Mouse (Mus musculus) embryonic facial prominence, embryonic 12.5 days (tissue): ENCODE data around the gene Hltf. TPM values are rescaled to one million over a fixed set of nuclear protein-coding genes. Genes with fewer than 3 reads are reported as not detected.

Experiments
- ATAC-seq: fragments of 200-750 bp; cut with Nextera tagmentation; 2 replicates; pipeline ENCODE4 v1.8.0; 2017; ENCODE audit not compliant: insufficient number of reproducible peaks, insufficient read depth, low FRiP score, low TSS enrichment
- H3K27ac ChIP-seq: fragments of 300-500 bp; sonication (generic); 2 replicates; pipeline ENCODE4 v1.5.1; 2016; ENCODE audit warnings: mild to moderate bottlenecking
- H3K27me3 ChIP-seq: fragments of 300-500 bp; sonication (generic); 2 replicates; pipeline ENCODE4 v1.6.1; 2016; ENCODE audit warnings: mild to moderate bottlenecking, moderate library complexity
- H3K36me3 ChIP-seq: fragments of 300-500 bp; sonication (generic); 2 replicates; pipeline ENCODE4 v1.6.1; 2016; ENCODE audit warnings: mild to moderate bottlenecking
- H3K4me1 ChIP-seq: fragments of 300-500 bp; sonication (generic); 2 replicates; pipeline ENCODE4 v1.6.1; 2016
- H3K4me2 ChIP-seq: fragments of 300-500 bp; sonication (generic); replicated peaks from 2 replicates; pipeline ENCODE4 v1.6.1; 2016; ENCODE audit warnings: mild to moderate bottlenecking, moderate library complexity
- H3K4me3 ChIP-seq: fragments of 300-500 bp; sonication (generic); 2 replicates; pipeline ENCODE4 v1.5.1; 2016; ENCODE audit warnings: mild to moderate bottlenecking
- H3K9ac ChIP-seq: fragments of 300-500 bp; sonication (generic); 2 replicates; pipeline ENCODE4 v1.6.1; 2016; ENCODE audit warnings: mild to moderate bottlenecking, moderate library complexity
- H3K9me3 ChIP-seq: fragments of 300-500 bp; sonication (generic); 2 replicates; pipeline ENCODE4 v1.6.1; 2016; ENCODE audit warnings: mild to moderate bottlenecking, moderate library complexity
- WGBS: fragments of 180-500 bp; shearing (Covaris S2); methylation state at CpG from one replicate; pipeline ENCODE4 v1.1.7; 2016; 5-methylcytosine and 5-hydroxymethylcytosine counted together
- polyA plus RNA-seq: library from polyadenylated mRNA; unstranded; fragments of >200 nt; fragmentation: Nextera tagmentation; extraction: Ambion mirVana; gene quantifications from 2 replicates; pipeline ENCODE4 v1.2.1, GENCODE M21; 2016

Gene Hltf
- polyA plus RNA-seq, 1 experiment from 2014 or later, result 15.0 TPM

DNA sequence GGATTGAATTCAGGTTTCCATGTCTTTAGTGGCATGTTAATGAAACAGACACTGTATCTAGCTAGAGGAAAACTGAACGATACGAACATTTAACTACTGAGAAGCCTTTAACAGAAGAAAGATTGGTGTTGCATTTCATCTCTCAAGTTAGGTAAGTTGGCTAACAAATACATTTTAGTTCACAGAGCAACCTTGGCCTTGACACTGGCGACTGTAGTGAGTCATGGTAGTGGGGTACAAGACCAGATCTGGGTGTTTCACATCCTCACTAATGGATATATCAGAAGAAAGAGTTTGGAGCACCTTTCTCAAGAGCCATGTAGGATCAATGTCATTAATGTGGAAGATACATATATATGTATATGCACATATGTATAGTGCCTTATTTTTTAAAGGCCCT lies 94.0 kb downstream of the Hltf start:
- Histone ChIP-seq H3K4me3 (no peak overlapping the region), H3K9me3 (no peaks in the 10 kb centered on the region), H3K9ac (no peak overlapping the region), H3K36me3 (no peaks in the 10 kb centered on the region), H3K4me1 (peaks cover 9% of the 10 kb centered on the region), H3K27me3 (no peaks in the 10 kb centered on the region), H3K4me2 (no peak overlapping the region), H3K27ac (no peak overlapping the region)
- ATAC-seq, result no peak
- 90% methylated on average over 3 of the region's 3 CpGs for WGBS

DNA sequence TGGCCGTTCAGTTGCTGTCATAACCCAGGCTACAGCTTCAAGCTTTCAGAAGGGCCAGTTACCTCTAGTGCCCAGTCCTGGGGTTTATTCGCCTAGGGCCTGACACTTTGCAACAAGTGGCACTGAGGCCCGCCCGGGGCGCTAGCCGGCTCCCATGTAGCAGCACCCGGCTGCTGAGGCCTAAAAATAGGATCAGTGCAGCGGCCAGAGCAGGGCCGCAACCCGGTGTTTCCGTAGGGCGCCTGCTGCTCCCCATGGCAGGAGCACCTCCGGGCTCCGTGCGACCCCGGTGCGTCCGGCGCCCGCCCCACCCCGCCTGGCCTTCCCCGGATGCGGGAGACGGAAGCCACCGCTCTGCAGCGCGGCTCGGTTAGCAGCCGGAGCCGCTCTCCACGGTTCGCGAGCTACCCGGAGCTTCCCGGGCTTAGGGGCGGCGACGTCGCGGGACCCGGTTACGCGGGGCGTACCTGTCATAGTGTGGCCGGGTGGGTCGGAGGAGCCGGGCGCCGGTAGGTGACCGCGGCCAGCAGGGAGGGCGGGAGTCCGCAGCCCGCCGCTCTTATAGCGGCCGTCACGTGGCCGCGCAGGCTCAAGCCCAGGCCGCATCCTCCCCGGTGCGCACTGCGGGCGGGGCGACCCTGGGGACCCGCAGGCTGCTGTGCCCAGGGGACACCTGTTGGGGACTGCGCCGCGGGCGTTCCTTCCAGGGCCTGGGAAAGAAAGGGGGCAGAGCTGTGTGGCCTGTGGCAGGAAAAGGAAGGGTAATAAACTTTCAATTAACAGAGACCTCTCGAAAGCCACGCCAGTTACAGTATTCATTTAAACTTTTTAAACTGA lies 97.1 kb downstream of the Hltf start, which contains the start of gene Gyg:
Gene Gyg (minus strand): TSS at position 787 of the 837 bp plus-strand sequence.
- ATAC-seq, result peak; percentile 86
- H3K27ac ChIP-seq, result no peak within 1 kb of the TSS
- peak within 1 kb of the TSS; percentile 89 for H3K4me2 ChIP-seq
- H3K4me1 ChIP-seq, result no peaks in the 10 kb centered on the region
- 1% methylated on average over 70 of the region's 73 CpGs for WGBS
- H3K9ac ChIP-seq, result peak within 1 kb of the TSS; percentile 79
- H3K27me3 ChIP-seq, result no peaks in the 10 kb centered on the region
- H3K9me3 ChIP-seq, result no peaks in the 10 kb centered on the region
- peak within 1 kb of the TSS; percentile 75 for H3K4me3 ChIP-seq
- no peaks in the 10 kb centered on the region for H3K36me3 ChIP-seq

DNA sequence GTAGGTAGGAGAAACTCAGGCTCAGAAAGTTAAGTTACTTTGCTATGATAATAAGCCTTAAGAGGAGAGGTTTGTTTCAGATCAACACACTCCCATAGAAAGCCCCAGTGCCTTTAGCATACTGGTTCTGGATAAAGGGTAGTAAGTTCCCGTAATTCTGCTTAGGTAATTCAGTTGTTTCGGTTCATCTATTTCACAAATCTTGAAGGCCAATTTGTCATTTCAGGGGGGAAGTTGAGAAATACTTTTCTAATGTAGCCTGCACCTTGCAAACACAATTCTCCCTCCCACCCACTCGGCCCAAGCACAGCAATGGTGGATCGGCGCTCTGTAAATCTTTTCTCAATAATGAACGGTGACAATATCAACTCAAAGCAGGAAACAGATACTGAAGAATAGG lies 97.9 kb downstream of the Hltf start:
- Histone ChIP-seq H3K4me3 (no peak overlapping the region; the same call in 1 of the 2 replicates), H3K4me2 (peak overlapping the region; percentile 89), H3K9ac (no peak overlapping the region), H3K36me3 (no peaks in the 10 kb centered on the region), H3K9me3 (0 out of 2 replicates have a peak, but pooled peaks cover 3% of the 10 kb centered on the region), H3K27me3 (no peaks in the 10 kb centered on the region), H3K27ac (no peak overlapping the region), H3K4me1 (no peaks in the 10 kb centered on the region)
- no peak for ATAC-seq
- 86% methylated on average over 6 of the region's 6 CpGs for WGBS

DNA sequence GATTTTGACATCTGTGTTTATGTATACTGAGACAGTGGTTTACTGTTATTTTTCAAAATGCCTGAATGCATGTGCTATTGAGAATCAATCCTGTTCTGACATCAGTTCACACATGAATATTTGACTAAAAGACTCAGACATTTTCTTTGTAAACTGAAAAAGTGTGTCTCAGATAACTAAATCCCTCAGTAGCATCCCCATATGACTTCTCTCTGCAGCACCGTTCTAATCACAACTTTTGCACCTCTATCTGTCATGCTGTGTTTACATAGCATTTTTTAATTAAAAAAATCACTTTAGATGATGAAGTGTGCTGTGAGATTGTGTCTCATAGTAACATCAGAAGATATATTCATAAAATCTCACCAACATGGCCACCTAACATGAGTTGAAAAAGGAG lies 109.9 kb downstream of the Hltf start:
- no peaks in the 10 kb centered on the region for H3K36me3 ChIP-seq
- H3K27me3 ChIP-seq, result no peaks in the 10 kb centered on the region
- no peak overlapping the region for H3K27ac ChIP-seq
- no peak for ATAC-seq
- H3K4me2 ChIP-seq, result no peak overlapping the region
- H3K4me1 ChIP-seq, result no peaks in the 10 kb centered on the region
- 76% methylated on average over 1 of the region's 1 CpGs for WGBS
- H3K9ac ChIP-seq, result no peak overlapping the region
- no peaks in the 10 kb centered on the region for H3K9me3 ChIP-seq
- no peak overlapping the region for H3K4me3 ChIP-seq

Other genes with a start within 250 kb of the Hltf start
- gene Cp, start 100.8 kb upstream of the Hltf start, polyA plus RNA-seq, result 3.2 and 6.1 TPM in 2 replicates
- gene Hps3, start 22.5 kb upstream of the Hltf start, polyA plus RNA-seq, result 10.3 and 11.0 TPM in 2 replicates
- gene Gyg, start 97.5 kb downstream of the Hltf start, polyA plus RNA-seq, result 36.6 and 40.1 TPM in 2 replicates
- gene Cpa3, start 184.4 kb downstream of the Hltf start, polyA plus RNA-seq, result 2.4 and 2.7 TPM in 2 replicates
- not detected in 2 replicates for gene Cpb1, start 217.9 kb downstream of the Hltf start, polyA plus RNA-seq